Mouse (Mus musculus): ENCODE data around the gene Gm9964.

GRCm38 (mm10) chr11:79258738-79259137 lies 38.0 kb downstream of the Gm9964 start:
- TF ChIP-seq POLR2A (IDR thresholded peaks at IDR 0.05; ENCODE audit: borderline replicate concordance, extremely low read depth, insufficient read depth, insufficient read length, poor library complexity, severe bottlenecking) (no peak), CTCF (IDR thresholded peaks at IDR 0.05; ENCODE audit: borderline replicate concordance, extremely low read depth, insufficient read depth, insufficient read length) (no peak)

Data from brain, embryonic 14.5 days (tissue).